Mouse (Mus musculus): ENCODE results near the gene Uckl1. TPM values are rescaled to one million over a fixed set of nuclear protein-coding genes. Genes with fewer than 3 reads are reported as not detected.

The Uckl1 gene
- polyA plus RNA-seq, 1 experiment from 2014 or later, result 62.0 TPM

GRCm38 (mm10) chr2:181529076-181529475 is 55.6 kb downstream of the Uckl1 start:
- H3K4me2 ChIP-seq, result no peak overlapping the region
- no peak for ATAC-seq (ENCODE audit: low FRiP score, low read depth)
- 91% methylated on average over 1 of the region's 1 CpGs for WGBS
- no peak overlapping the region for H3K4me3 ChIP-seq
- H3K9me3 ChIP-seq, result no peaks in the 10 kb centered on the region
- 0 out of 2 replicates have a peak, but pooled peaks cover 2% of the 10 kb centered on the region for H3K36me3 ChIP-seq
- H3K9ac ChIP-seq, result no peak overlapping the region
- H3K27me3 ChIP-seq, result no peaks in the 10 kb centered on the region
- H3K4me1 ChIP-seq (replicated peaks), result 0 out of 2 replicates have a peak, but pooled peaks cover 3% of the 10 kb centered on the region
- H3K27ac ChIP-seq (replicated peaks), result no peak overlapping the region

GRCm38 (mm10) chr2:181525526-181525925 is 59.2 kb downstream of the Uckl1 start:
- Histone ChIP-seq H3K27me3 (no peaks in the 10 kb centered on the region), H3K4me2 (no peak overlapping the region), H3K4me3 (no peak overlapping the region), H3K9me3 (no peaks in the 10 kb centered on the region), H3K4me1 (replicated peaks) (peaks cover 24% of the 10 kb centered on the region), H3K36me3 (0 out of 2 replicates have a peak, but pooled peaks cover 2% of the 10 kb centered on the region), H3K27ac (replicated peaks) (no peak overlapping the region), H3K9ac (no peak overlapping the region)
- no peak for ATAC-seq (ENCODE audit: low FRiP score, low read depth)
- WGBS, result 92% methylated on average over 5 of the region's 5 CpGs

GRCm38 (mm10) chr2:181522811-181523210 is 61.9 kb downstream of the Uckl1 start:
- Histone ChIP-seq H3K9ac (0 out of 2 replicates have a peak overlapping the region, but pooled peaks have one; percentile 4), H3K27me3 (no peaks in the 10 kb centered on the region), H3K27ac (replicated peaks) (no peak overlapping the region), H3K9me3 (no peaks in the 10 kb centered on the region), H3K36me3 (no peaks in the 10 kb centered on the region), H3K4me1 (replicated peaks) (peaks cover 39% of the 10 kb centered on the region), H3K4me3 (no peak overlapping the region), H3K4me2 (peak overlapping the region; percentile 77; the same call in 1 of the 2 replicates)
- 71% methylated on average over 5 of the region's 5 CpGs for WGBS
- no peak for ATAC-seq (ENCODE audit: low FRiP score, low read depth)

GRCm38 (mm10) chr2:181521491-181521890 is 63.2 kb downstream of the Uckl1 start:
- Histone ChIP-seq H3K9me3 (no peaks in the 10 kb centered on the region), H3K4me1 (replicated peaks) (peaks cover 39% of the 10 kb centered on the region), H3K27ac (replicated peaks) (no peak overlapping the region), H3K9ac (peak overlapping the region; percentile 92), H3K27me3 (no peaks in the 10 kb centered on the region), H3K4me2 (peak overlapping the region; percentile 77), H3K36me3 (peaks cover 9% of the 10 kb centered on the region), H3K4me3 (peak overlapping the region; percentile 92)
- ATAC-seq (ENCODE audit: low FRiP score, low read depth), result no peak
- 64% methylated on average over 10 of the region's 10 CpGs for WGBS

GRCm38 (mm10) chr2:181520936-181521227 is 63.8 kb downstream of the Uckl1 start:
- no peaks in the 10 kb centered on the region for H3K27me3 ChIP-seq
- peak overlapping the region; percentile 77 for H3K4me2 ChIP-seq
- H3K4me3 ChIP-seq, result peak overlapping the region; percentile 92
- peaks cover 15% of the 10 kb centered on the region for H3K36me3 ChIP-seq
- peak overlapping the region; percentile 92 for H3K9ac ChIP-seq
- ATAC-seq (ENCODE audit: low FRiP score, low read depth), result no peak
- H3K4me1 ChIP-seq (replicated peaks), result peaks cover 39% of the 10 kb centered on the region
- H3K9me3 ChIP-seq, result no peaks in the 10 kb centered on the region
- under 1% methylated on average over 17 of the region's 17 CpGs for WGBS
- H3K27ac ChIP-seq (replicated peaks), result peak overlapping the region; percentile 97

DNA sequence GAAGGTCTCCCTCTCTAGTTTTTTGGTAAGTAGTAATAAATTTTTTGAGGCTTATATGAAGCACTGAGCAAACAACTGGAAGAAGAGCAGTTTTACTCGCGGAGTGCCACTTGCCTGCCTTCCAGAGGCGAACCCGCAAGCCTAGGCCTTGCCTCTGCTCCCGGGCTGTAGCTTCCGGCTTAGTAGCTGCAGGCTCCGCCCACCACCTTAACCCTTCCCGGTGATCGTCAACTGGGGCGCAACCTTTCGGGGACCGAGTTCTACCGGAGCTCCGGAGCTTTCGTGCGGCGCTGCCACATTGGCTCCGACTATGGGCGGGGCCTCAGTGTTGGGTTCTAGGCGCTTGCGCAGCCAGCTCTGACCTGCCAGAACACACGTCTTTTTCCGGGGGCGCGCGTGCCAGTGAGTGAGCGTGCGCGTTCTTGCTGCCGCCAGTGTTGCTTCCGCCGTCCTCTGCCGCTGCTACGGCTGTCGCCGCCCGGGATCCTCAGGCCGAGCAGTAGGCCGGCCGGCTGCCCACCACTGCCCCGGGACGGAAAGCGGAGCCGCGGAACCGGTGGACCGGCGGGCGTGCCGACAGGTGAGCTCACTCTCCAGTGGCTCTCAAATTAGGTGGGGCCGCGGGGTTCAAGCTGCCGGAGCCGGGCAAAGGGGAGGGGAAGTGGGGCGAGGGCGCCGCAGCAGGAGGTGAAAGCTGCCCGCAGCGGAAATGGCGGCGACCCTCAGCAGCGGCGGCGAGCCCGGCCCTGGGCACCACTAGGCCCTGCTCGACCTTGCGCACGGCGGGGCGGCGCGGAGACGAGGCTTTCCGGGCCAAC is 64.4 kb downstream of the Uckl1 start, which contains the start of gene Dnajc5:
Gene Dnajc5, plus strand, starts transcription at position 368 of the 818 bp plus-strand sequence.
- Histone ChIP-seq H3K4me2 (peak within 1 kb of the TSS; percentile 77), H3K4me3 (peak within 1 kb of the TSS; percentile 92), H3K27ac (replicated peaks) (peak within 1 kb of the TSS; percentile 97), H3K36me3 (peaks cover 18% of the 10 kb centered on the region), H3K4me1 (replicated peaks) (peaks cover 39% of the 10 kb centered on the region), H3K9me3 (no peaks in the 10 kb centered on the region), H3K9ac (peak within 1 kb of the TSS; percentile 92), H3K27me3 (no peaks in the 10 kb centered on the region)
- ATAC-seq (ENCODE audit: low FRiP score, low read depth), result peak; percentile 98
- WGBS, result under 1% methylated on average over 74 of the region's 74 CpGs

GRCm38 (mm10) chr2:181519201-181519600 is 65.5 kb downstream of the Uckl1 start:
- Histone ChIP-seq H3K36me3 (peaks cover 28% of the 10 kb centered on the region), H3K27me3 (no peaks in the 10 kb centered on the region), H3K4me2 (peak overlapping the region; percentile 77), H3K4me3 (peak overlapping the region; percentile 92), H3K27ac (replicated peaks) (peak overlapping the region; percentile 97), H3K9me3 (no peaks in the 10 kb centered on the region), H3K4me1 (replicated peaks) (peaks cover 36% of the 10 kb centered on the region), H3K9ac (peak overlapping the region; percentile 92)
- WGBS, result 68% methylated on average over 3 of the region's 3 CpGs
- no peak for ATAC-seq (ENCODE audit: low FRiP score, low read depth)

Small RNA genes within 50 kb of the gene (microRNA-seq; reads per million reads assigned to microRNA genes)
- not detected for gene Mir7006

Other genes with a start within 250 kb of the Uckl1 start
- 77.0 and 84.9 TPM in 2 replicates for gene Zgpat, start 220.0 kb downstream of the Uckl1 start, polyA plus RNA-seq (2015; fragmentation: Nextera tagmentation; extraction: Ambion mirVana)
- gene Arfrp1, start 219.5 kb downstream of the Uckl1 start, polyA plus RNA-seq (2015; fragmentation: Nextera tagmentation; extraction: Ambion mirVana), result 81.2 and 82.7 TPM in 2 replicates
- 51.6 and 56.5 TPM in 2 replicates for gene Lime1, start 204.8 kb downstream of the Uckl1 start, polyA plus RNA-seq (2015; fragmentation: Nextera tagmentation; extraction: Ambion mirVana)
- 21.4 and 21.6 TPM in 2 replicates for gene Zbtb46, start 125.5 kb downstream of the Uckl1 start, polyA plus RNA-seq (2015; fragmentation: Nextera tagmentation; extraction: Ambion mirVana)
- gene Abhd16b, start 91.7 kb downstream of the Uckl1 start, polyA plus RNA-seq (2015; fragmentation: Nextera tagmentation; extraction: Ambion mirVana), result 0.17 TPM in 1 of 2 replicates, not detected in the other
- 117 and 118 TPM in 2 replicates for gene Tpd52l2, start 87.8 kb downstream of the Uckl1 start, polyA plus RNA-seq (2015; fragmentation: Nextera tagmentation; extraction: Ambion mirVana)
- gene Dnajc5, start 64.4 kb downstream of the Uckl1 start, polyA plus RNA-seq (2015; fragmentation: Nextera tagmentation; extraction: Ambion mirVana), result 258 and 267 TPM in 2 replicates
- gene Prpf6, start 7.0 kb upstream of the Uckl1 start, polyA plus RNA-seq (2015; fragmentation: Nextera tagmentation; extraction: Ambion mirVana), result 59.3 and 60.3 TPM in 2 replicates
- gene Zfp512b, start 7.9 kb upstream of the Uckl1 start, polyA plus RNA-seq (2015; fragmentation: Nextera tagmentation; extraction: Ambion mirVana), result 82.9 and 94.0 TPM in 2 replicates
- 186 and 200 TPM in 2 replicates for gene Samd10, start 14.3 kb upstream of the Uckl1 start, polyA plus RNA-seq (2015; fragmentation: Nextera tagmentation; extraction: Ambion mirVana)
- not detected in 2 replicates for gene Gm29797, start 72.1 kb upstream of the Uckl1 start, polyA plus RNA-seq (2015; fragmentation: Nextera tagmentation; extraction: Ambion mirVana)
- 17.4 and 20.0 TPM in 2 replicates for gene Sox18, start 86.7 kb upstream of the Uckl1 start, polyA plus RNA-seq (2015; fragmentation: Nextera tagmentation; extraction: Ambion mirVana)
- 38.5 and 46.8 TPM in 2 replicates for gene Tcea2, start 95.4 kb upstream of the Uckl1 start, polyA plus RNA-seq (2015; fragmentation: Nextera tagmentation; extraction: Ambion mirVana)
- 56.8 and 64.9 TPM in 2 replicates for gene Rgs19, start 109.1 kb upstream of the Uckl1 start, polyA plus RNA-seq (2015; fragmentation: Nextera tagmentation; extraction: Ambion mirVana)
- gene Lkaaear1, start 113.5 kb upstream of the Uckl1 start, polyA plus RNA-seq (2015; fragmentation: Nextera tagmentation; extraction: Ambion mirVana), result not detected in 2 replicates
- gene Oprl1, start 130.1 kb upstream of the Uckl1 start, polyA plus RNA-seq (2015; fragmentation: Nextera tagmentation; extraction: Ambion mirVana), result 83.9 and 86.4 TPM in 2 replicates
- 14.8 and 19.1 TPM in 2 replicates for gene Myt1, start 178.4 kb upstream of the Uckl1 start, polyA plus RNA-seq (2015; fragmentation: Nextera tagmentation; extraction: Ambion mirVana)